Mouse (Mus musculus) liver, embryonic 14.5 days (tissue): ENCODE measurements at regions not wholly inside any gene's neighbourhood (a gene's known extent, or its start where the extent isn't known, plus 50 kb on each side); places are given as distances from the start of the nearest gene placed in this dataset.

Source experiments
- ATAC-seq: fragments of 200-750 bp; cut with Nextera tagmentation; 2 replicates; pipeline ENCODE4 v1.8.0; 2017; ENCODE audit warnings: moderate number of reproducible peaks, mild to moderate bottlenecking, moderate library complexity; ENCODE audit not compliant: insufficient read depth
- DNase-seq, 3 experiments: peaks; one replicate each; pipeline ENCODE4 v3.0.0-alpha.2; 2012 to 2013; ENCODE audit warnings: low read depth in 3 of 3, low spot score in 3 of 3
- H3K27ac ChIP-seq: fragments of 300-500 bp; sonication (generic); 2 replicates; pipeline ENCODE4 v1.5.1; 2014; ENCODE audit warnings: moderate library complexity, mild to moderate bottlenecking, control low read depth, inconsistent platforms
- H3K27me3 ChIP-seq: fragments of 300-500 bp; sonication (generic); 2 replicates; pipeline ENCODE4 v1.6.1; 2014; ENCODE audit warnings: mild to moderate bottlenecking, low read length, moderate library complexity; ENCODE audit not compliant: control insufficient read depth, insufficient read depth
- H3K36me3 ChIP-seq: fragments of 300-500 bp; sonication (generic); replicated peaks from 2 replicates; pipeline ENCODE4 v1.6.1; 2014; ENCODE audit warnings: low read depth; ENCODE audit not compliant: control insufficient read depth, insufficient read depth
- H3K4me1 ChIP-seq, 2 experiments: fragments of 200-500 bp in 1 of 2; fragments of 300-500 bp in 1 of 2; sonication (generic) in 1 of 2; replicated peaks; 2 replicates each; pipeline ENCODE4 v1.6.1; 2012 to 2014; ENCODE audit warnings: antibody characterized with exemption in 1 of 2, inconsistent platforms in 1 of 2, low read length in 1 of 2; ENCODE audit not compliant: control insufficient read depth in 2 of 2, insufficient read depth in 2 of 2
- H3K4me2 ChIP-seq: fragments of 300-500 bp; sonication (generic); 2 replicates; pipeline ENCODE4 v1.6.1; 2014; ENCODE audit warnings: low read depth, mild to moderate bottlenecking, control low read depth, moderate library complexity
- H3K4me3 ChIP-seq, 2 experiments: fragments of 200-500 bp in 1 of 2; fragments of 300-500 bp in 1 of 2; sonication (generic) in 1 of 2; 2 replicates each; pipeline ENCODE4 v1.5.1; 2012 to 2014; ENCODE audit warnings: low read depth in 2 of 2, low read length in 2 of 2, mild to moderate bottlenecking in 2 of 2, control low read depth in 1 of 2, inconsistent platforms in 1 of 2, moderate library complexity in 1 of 2; ENCODE audit not compliant: insufficient read depth in 1 of 2
- H3K9ac ChIP-seq: fragments of 300-500 bp; sonication (generic); replicated peaks from 2 replicates; pipeline ENCODE4 v1.6.1; 2014; ENCODE audit warnings: mild to moderate bottlenecking, control low read depth, moderate library complexity
- H3K9me3 ChIP-seq: fragments of 300-500 bp; sonication (generic); 2 replicates; pipeline ENCODE4 v1.6.1; 2016; ENCODE audit warnings: low read length, mixed read lengths; ENCODE audit not compliant: control insufficient read depth
- CTCF ChIP-seq: IDR thresholded peaks from 2 replicates; pipeline ENCODE4 v1.5.1; 2016; ENCODE audit warnings: antibody characterized with exemption, low read depth, control low read depth
- EP300 ChIP-seq: IDR thresholded peaks from 2 replicates; pipeline ENCODE4 v1.6.1; 2016; ENCODE audit warnings: antibody characterized with exemption, low read depth
- WGBS: fragments of 180-500 bp; shearing (Covaris S2); extraction: QIAGEN DNeasy Blood & Tissue Kit; methylation state at CpG from one replicate; pipeline ENCODE4 v1.1.7; 2014; ENCODE audit not compliant: insufficient replicate concordance; 5-methylcytosine and 5-hydroxymethylcytosine counted together

DNA sequence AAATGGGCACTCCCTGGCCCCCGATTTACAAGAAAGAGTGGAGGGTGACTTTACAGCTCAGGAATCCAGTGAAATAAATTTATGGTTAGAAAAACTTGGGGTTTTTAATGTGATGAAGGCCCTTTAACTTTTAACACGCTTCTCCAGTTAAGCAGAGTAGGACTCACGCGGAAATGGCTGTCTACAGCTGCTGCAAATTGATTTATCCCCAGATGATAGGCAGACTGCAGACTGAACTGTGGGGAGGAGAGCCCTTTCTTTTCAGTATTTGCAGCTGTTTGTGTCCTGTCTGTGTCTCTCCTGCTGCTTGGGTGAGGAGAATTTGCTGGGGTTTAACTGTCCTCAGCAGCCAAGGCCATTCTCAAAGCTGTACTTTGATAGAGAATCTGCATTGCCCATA, 132.0 kb upstream of the Mki67 start:
- TF ChIP-seq EP300 (no peak), CTCF (no peak)
- H3K4me2 ChIP-seq: no peak overlapping the region
- ATAC-seq (no peak), DNase-seq (no peak)
- no peaks in the 10 kb centered on the region for H3K4me1 ChIP-seq
- 54% methylated on average over 4 of the region's 4 CpGs for WGBS
- H3K36me3 ChIP-seq: no peaks in the 10 kb centered on the region
- H3K9ac ChIP-seq: no peak overlapping the region; the same call in 1 of the 2 replicates
- no peaks in the 10 kb centered on the region for H3K9me3 ChIP-seq
- H3K4me3 ChIP-seq: no peak overlapping the region
- H3K27me3 ChIP-seq: peaks cover 21% of the 10 kb centered on the region
- H3K27ac ChIP-seq: no peak overlapping the region

DNA sequence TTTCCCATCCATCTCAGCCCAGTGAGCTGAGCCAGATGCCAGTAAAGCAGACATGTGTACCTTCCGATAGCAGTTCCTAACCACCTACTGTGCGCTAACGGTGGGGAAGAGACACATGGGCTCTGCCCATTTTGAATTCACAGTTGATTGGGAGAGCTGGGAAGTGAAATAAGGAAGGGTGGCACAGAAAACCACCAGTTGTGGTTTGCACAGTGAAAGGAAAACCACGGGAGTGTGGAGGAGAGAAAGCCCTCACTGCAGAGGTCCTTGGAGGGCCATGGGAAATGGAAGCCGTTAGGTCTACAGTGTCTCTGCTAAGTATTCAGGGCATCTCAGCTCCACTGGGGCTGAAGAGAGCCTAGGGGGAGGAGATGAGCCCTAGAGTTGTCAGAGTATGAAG, 132.7 kb upstream of the Mki67 start:
- TF ChIP-seq EP300: no peak
- TF ChIP-seq CTCF: no peak
- DNase-seq (no peak), ATAC-seq (no peak)
- H3K9me3 ChIP-seq: no peaks in the 10 kb centered on the region
- H3K27ac ChIP-seq: no peak overlapping the region
- no peak overlapping the region for H3K4me3 ChIP-seq
- H3K4me1 ChIP-seq: no peaks in the 10 kb centered on the region
- no peak overlapping the region for H3K9ac ChIP-seq
- 47% methylated on average over 5 of the region's 5 CpGs for WGBS
- no peaks in the 10 kb centered on the region for H3K36me3 ChIP-seq
- H3K4me2 ChIP-seq: no peak overlapping the region
- peaks cover 28% of the 10 kb centered on the region for H3K27me3 ChIP-seq

DNA sequence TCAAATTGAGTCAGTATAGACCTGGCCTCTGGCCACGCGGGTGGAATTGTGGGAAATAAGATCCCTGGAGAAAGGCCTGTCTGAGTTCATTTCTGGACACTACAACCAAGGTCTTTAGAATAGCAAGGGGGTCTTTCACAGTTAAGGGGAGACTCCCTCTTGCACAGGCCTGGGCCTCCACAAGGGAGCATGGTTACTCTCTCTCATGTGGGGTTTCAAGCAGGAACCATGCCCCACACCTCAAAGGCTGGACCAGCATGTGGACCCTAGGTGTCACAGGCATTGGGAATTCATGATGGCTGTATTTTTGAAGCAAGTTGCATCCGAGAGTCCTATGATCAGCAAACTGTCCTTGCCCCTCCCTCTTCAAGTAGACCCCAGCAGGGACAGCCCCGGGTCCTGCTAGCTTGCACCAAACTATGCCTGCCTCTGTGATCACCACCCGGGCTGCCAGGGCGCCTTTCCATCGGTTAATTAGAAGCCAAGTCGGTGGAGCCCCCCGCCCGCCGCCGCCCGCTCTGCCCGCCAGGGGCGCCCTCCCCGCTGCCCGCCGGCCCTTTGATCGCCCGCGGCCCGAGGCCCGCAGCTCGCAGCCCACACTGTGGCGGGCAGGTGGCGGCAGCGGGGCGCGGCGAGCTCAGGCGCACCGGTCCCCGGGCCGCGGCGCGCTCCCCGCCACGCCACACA, 137.1 kb upstream of the Mki67 start:
- H3K9ac ChIP-seq: no peak overlapping the region
- H3K4me2 ChIP-seq: no peak overlapping the region
- WGBS: 6% methylated on average over 37 of the region's 39 CpGs
- H3K27ac ChIP-seq: no peak overlapping the region
- peaks cover 38% of the 10 kb centered on the region for H3K27me3 ChIP-seq
- DNase-seq (no peak), ATAC-seq (no peak)
- no peak overlapping the region for H3K4me3 ChIP-seq
- H3K4me1 ChIP-seq: no peaks in the 10 kb centered on the region
- TF ChIP-seq CTCF: no peak
- TF ChIP-seq EP300: no peak
- no peaks in the 10 kb centered on the region for H3K9me3 ChIP-seq
- no peaks in the 10 kb centered on the region for H3K36me3 ChIP-seq

DNA sequence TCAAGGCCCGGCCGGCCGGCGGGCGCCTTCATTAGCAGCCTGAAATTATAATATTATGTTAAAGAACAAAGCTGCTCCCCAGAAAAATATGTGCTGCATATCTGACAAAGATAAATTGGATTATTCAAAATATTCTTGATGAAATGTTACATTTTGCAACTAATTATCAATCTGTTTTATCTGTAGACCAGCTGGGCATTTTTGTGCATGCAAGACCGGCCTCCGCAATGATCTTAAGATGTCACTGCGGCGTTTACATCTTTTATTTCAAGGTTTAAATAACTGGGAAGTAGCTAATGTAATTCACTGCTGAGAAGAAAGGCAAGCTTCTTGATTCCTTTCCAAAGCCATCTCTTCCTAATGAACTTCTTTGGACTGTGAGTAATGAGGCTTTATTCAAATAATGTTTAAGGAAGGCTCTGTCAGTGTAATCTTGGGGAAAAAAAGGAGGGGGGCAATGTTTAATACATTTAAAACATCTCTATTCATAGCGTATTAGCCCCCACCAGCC, 137.7 kb upstream of the Mki67 start:
- H3K4me1 ChIP-seq: no peaks in the 10 kb centered on the region
- WGBS: 27% methylated on average over 10 of the region's 10 CpGs
- no peaks in the 10 kb centered on the region for H3K9me3 ChIP-seq
- peaks cover 38% of the 10 kb centered on the region for H3K27me3 ChIP-seq
- no peak overlapping the region for H3K27ac ChIP-seq
- DNase-seq: no peak
- H3K9ac ChIP-seq: no peak overlapping the region
- H3K4me3 ChIP-seq: no peak overlapping the region
- no peaks in the 10 kb centered on the region for H3K36me3 ChIP-seq
- no peak for TF ChIP-seq CTCF
- no peak for TF ChIP-seq EP300
- no peak overlapping the region for H3K4me2 ChIP-seq
- no peak for ATAC-seq

DNA sequence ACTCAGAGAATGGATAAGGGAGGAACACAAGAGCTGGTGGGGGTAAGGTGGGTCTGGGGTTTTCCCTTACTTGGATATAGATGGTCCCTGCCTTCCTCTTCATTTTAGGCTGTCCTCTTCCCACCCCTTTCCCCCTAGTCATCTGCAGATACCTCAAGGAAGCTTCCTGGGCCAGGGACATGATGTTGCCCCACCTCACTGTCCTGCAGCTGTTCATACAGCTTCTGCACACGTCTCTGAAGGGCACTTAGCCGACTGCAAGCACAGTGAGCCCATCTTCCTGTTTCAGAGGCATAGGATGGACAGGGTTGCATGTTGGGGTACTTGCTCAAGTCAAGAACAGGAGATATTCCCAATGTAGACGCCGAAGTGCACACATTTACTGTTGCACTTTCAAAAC, 144.1 kb upstream of the Mki67 start:
- Histone ChIP-seq H3K36me3 (no peaks in the 10 kb centered on the region), H3K27me3 (0 out of 2 replicates have a peak, but pooled peaks cover 1% of the 10 kb centered on the region), H3K4me2 (no peak overlapping the region), H3K9me3 (no peaks in the 10 kb centered on the region), H3K27ac (no peak overlapping the region), H3K4me3 (no peak overlapping the region), H3K9ac (no peak overlapping the region), H3K4me1 (no peaks in the 10 kb centered on the region; a peak in 1 of 4 replicates)
- DNase-seq (no peak), ATAC-seq (no peak)
- WGBS: 40% methylated on average over 4 of the region's 4 CpGs
- TF ChIP-seq CTCF: no peak
- no peak for TF ChIP-seq EP300
